Mouse (Mus musculus): ENCODE results near the gene Sostdc1. TPM values are rescaled to one million over a fixed set of nuclear protein-coding genes. Genes with fewer than 3 reads are reported as not detected.

Gene Sostdc1
- 1 to 10 TPM; 2.6 to 5.1 TPM for total RNA-seq (2021)

- no peak for DNase-seq
Measured at GRCm38 (mm10) chr12:36313916-36314315, at the start of gene Sostdc1. Gene Sostdc1, plus strand, starts transcription at chr12:36314139.

- DNase-seq, result no peak
Measured at GRCm38 (mm10) chr12:36267670-36268246, 46.2 kb upstream of the Sostdc1 start.

- DNase-seq, result no peak
Measured at GRCm38 (mm10) chr12:36274823-36275222, 39.1 kb upstream of the Sostdc1 start.

DNA sequence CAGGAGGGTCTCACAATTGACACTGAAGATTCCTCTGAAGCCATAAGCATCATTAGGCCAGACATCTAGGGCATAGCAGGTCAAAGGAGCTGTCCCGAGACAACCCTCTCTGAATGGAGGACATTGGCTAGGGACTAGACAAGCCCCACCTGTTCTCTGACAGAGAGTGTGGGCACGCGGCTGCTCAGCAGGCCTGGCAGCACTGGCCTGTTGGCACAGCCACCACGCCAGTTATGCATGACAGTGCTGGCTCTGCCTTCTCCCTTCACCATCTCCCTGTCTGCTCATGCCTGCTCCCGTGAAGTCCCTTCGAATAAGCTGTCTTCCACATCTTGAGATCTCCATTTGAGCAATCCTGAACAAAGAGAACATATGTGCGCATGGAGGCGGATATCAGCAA lies 24.3 kb upstream of the Sostdc1 start:
- DNase-seq, result no peak

GRCm38 (mm10) chr12:36290465-36290864 lies 23.5 kb upstream of the Sostdc1 start:
- DNase-seq, result no peak

- no peak for DNase-seq
Measured at GRCm38 (mm10) chr12:36291346-36291745, 22.6 kb upstream of the Sostdc1 start.

- DNase-seq, result peak; percentile 48 to 50
Measured at GRCm38 (mm10) chr12:36302326-36302725, 11.6 kb upstream of the Sostdc1 start.

- DNase-seq, result no peak
Measured at GRCm38 (mm10) chr12:36302905-36303642, 10.9 kb upstream of the Sostdc1 start.

GRCm38 (mm10) chr12:36308737-36309420 lies 5.1 kb upstream of the Sostdc1 start:
- no peak for DNase-seq

GRCm38 (mm10) chr12:36313015-36313414 lies 924 bp upstream of the Sostdc1 start:
- no peak for DNase-seq

- DNase-seq, result peak; percentile 14 to 15
Measured at GRCm38 (mm10) chr12:36314446-36314845, 507 bp downstream of the Sostdc1 start.

- DNase-seq, result no peak
Measured at GRCm38 (mm10) chr12:36315527-36315926, 1.6 kb downstream of the Sostdc1 start.

- DNase-seq, result no peak
Measured at GRCm38 (mm10) chr12:36316056-36316455, 2.1 kb downstream of the Sostdc1 start.

DNA sequence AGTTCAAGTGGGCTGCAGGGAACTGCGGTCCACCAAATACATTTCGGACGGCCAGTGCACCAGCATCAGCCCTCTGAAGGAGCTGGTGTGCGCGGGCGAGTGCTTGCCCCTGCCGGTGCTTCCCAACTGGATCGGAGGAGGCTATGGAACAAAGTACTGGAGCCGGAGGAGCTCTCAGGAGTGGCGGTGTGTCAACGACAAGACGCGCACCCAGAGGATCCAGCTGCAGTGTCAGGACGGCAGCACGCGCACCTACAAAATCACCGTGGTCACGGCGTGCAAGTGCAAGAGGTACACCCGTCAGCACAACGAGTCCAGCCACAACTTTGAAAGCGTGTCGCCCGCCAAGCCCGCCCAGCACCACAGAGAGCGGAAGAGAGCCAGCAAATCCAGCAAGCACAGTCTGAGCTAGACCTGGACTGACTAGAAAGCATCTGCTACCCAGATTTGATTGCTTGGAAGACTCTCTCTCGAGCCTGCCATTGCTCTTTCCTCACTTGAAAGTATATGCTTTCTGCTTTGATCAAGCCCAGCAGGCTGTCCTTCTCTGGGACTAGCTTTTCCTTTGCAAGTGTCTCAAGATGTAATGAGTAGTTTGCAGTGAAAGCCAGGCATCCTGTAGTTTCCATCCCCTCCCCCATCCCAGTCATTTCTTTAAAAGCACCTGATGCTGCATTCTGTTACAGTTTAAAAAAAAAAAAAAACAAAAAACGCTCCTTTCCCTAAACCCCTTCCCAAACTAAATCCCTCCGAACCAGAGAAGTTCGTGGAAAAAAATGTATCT lies 3.3 kb downstream of the Sostdc1 start:
- peak; percentile 24 to 41 for DNase-seq

GRCm38 (mm10) chr12:36317820-36318135 lies 3.8 kb downstream of the Sostdc1 start:
- DNase-seq, result no peak

DNA sequence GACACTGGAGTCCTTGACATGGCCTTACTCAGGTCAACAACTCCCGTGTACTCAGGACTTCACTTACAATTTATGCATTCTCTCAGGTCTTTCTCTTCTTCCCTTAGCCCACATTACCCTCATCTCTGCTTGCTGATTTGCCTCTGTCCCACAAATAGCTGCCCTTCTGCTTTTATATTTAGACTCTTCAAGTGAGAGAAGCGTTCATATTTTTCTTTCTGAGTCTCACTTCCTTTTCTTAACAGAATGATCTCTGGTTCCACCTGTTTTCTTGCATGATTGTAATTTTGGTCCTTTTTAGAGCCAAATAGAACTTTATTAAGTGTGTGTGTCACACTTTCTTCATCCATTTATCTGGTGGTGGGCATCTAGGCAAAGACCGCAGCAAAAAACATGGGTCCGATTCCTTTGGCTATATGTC lies 12.2 kb downstream of the Sostdc1 start:
- no peak for DNase-seq

- no peak for DNase-seq
Measured at GRCm38 (mm10) chr12:36332676-36333075, 18.7 kb downstream of the Sostdc1 start.

- no peak for DNase-seq
Measured at GRCm38 (mm10) chr12:36333837-36334281, 19.9 kb downstream of the Sostdc1 start.

DNA sequence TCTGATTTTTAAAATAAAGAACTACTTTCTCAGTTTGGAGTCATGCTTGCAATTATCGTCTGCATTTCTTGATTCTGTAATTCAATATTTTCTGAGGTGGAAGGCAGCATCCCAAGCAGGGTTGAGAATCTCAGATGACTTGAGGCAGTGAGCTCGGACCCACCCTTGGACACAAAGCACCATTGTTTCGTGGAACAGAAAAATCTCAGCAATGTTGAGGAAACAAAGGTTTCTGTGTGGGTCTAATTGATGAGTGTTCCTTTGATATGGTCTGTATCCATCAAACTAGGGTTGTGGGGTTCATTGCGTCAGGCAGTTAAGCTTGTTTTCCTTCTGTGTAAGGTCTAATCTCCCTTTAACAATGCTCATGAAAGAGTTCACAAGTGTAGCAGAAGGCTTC lies 30.2 kb downstream of the Sostdc1 start:
- no peak for DNase-seq

DNA sequence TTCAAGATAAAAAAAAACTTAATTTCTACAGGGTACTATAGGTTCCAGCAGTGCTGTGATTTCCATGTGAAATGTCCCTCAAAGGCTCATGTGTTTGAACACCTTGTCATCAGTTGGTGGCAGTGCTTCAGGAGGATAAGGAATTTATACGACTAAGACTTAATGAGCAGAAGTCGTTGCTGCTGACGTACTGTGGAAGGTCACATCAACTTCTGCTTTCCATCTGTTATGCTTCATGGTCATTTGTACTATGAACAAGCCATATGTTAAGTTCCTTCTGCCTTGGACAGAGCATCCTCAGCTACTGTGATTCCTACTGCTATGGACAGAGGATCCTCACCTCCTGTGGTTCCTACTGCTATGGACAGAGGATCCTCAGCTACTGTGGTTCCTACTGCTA lies 46.1 kb downstream of the Sostdc1 start:
- no peak for DNase-seq

DNA sequence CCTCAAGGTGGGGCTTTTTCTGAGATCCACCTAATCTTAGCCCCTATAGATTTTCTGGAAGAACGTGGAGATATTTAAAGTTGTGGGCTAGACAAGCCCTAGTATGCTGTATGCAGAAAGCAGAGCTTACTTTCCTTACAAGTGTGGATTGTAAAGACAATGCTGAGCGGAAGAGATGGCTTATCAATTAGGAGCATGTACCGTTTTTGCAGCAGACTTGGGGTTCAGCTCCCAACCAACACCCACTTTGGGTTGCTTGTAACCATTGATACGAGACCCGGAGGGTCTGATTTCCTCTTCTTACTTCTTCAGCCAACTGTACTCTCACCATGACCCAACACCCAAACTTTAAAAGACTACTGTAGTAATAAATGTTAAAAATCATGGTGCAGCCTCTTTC lies 46.8 kb downstream of the Sostdc1 start:
- no peak for DNase-seq

DNA sequence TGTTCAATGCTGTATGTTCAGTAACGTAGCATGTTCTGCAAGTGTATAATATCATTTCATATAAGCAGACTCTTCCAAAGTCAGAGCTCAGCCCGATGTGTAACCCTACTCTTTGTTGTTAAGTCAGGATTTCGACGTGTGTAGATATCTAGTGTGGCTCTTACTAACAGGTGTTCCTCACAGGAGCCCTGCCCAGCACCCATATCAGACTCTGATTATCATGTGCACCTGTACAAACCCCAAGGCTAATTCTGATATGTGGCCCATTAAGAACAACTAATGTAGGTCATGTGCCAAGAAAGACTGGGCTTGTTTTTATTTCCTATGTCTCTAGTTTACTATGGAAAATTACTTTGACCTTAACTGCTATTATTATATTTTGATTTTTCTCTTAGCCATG lies 50.1 kb downstream of the Sostdc1 start:
- no peak for DNase-seq
